Mouse (Mus musculus) B cell, adult 67 days (primary cell): Measurements from ENCODE around the gene Fhl1. TPM values are rescaled to one million over a fixed set of nuclear protein-coding genes. Genes with fewer than 3 reads are reported as not detected.

ENCODE experiments used
- total RNA-seq, 2 experiments: library from RNA; stranded (reverse); gene quantifications; 4 replicates each; pipeline ENCODE4 v1.2.4; 2023

Gene Fhl1
- not detected for total RNA-seq

GRCm38 (mm10) chrX:56731306-56732201 is at the start of gene Fhl1:
Gene Fhl1, plus strand, starts transcription at chrX:56731787.

GRCm38 (mm10) chrX:56821765-56822603 is 90.4 kb downstream of the Fhl1 start, which contains the start of gene Map7d3:
Gene Map7d3, minus strand, starts transcription at chrX:56822326.

Other genes with a start within 250 kb of the Fhl1 start
- not detected for gene Gm10477, start 207.0 kb upstream of the Fhl1 start, total RNA-seq
- not detected for gene Gm648, start 182.2 kb upstream of the Fhl1 start, total RNA-seq
- 10 to 100 TPM; 11.6 to 12.3 TPM for gene Mmgt1, start 133.7 kb upstream of the Fhl1 start, total RNA-seq
- gene Slc9a6, start 122.0 kb upstream of the Fhl1 start, total RNA-seq = 10 to 100 TPM in 1 of 2 experiments, 1 to 10 TPM in 1; 9.6 to 14.0 TPM
- under 1 TPM; 0.55 to 0.62 TPM for gene Map7d3, start 90.5 kb downstream of the Fhl1 start, total RNA-seq
- not detected for gene Adgrg4, start 138.4 kb downstream of the Fhl1 start, total RNA-seq